Mouse (Mus musculus) liver, embryonic 16.5 days (tissue): ENCODE results near the gene Tmem135. TPM values are rescaled to one million over a fixed set of nuclear protein-coding genes. Genes with fewer than 3 reads are reported as not detected.
"Not testable (repeated sequence)": the region's sequence is repeated elsewhere in the genome, so short reads cannot be mapped to it uniquely, and the experiment has no call there.

Experiments
- ATAC-seq: fragments of 200-750 bp; cut with Nextera tagmentation; 2 replicates; pipeline ENCODE4 v1.8.0; 2017; ENCODE audit warnings: low read depth, mild to moderate bottlenecking, moderate number of reproducible peaks, moderate library complexity
- H3K27ac ChIP-seq: fragments of 300-500 bp; sonication (generic); 2 replicates; pipeline ENCODE4 v1.5.1; 2014; ENCODE audit warnings: mild to moderate bottlenecking, low read length
- H3K27me3 ChIP-seq: fragments of 300-500 bp; sonication (generic); 2 replicates; pipeline ENCODE4 v1.6.1; 2014; ENCODE audit warnings: low read depth, low read length, mixed read lengths; ENCODE audit not compliant: control insufficient read depth, insufficient read depth
- H3K36me3 ChIP-seq: fragments of 300-500 bp; sonication (generic); 2 replicates; pipeline ENCODE4 v1.6.1; 2014; ENCODE audit warnings: mild to moderate bottlenecking; ENCODE audit not compliant: control insufficient read depth, insufficient read depth
- H3K4me1 ChIP-seq: fragments of 300-500 bp; sonication (generic); 2 replicates; pipeline ENCODE4 v1.6.1; 2014; ENCODE audit warnings: low read depth, low read length, mixed read lengths; ENCODE audit not compliant: control insufficient read depth
- H3K4me2 ChIP-seq: fragments of 300-500 bp; sonication (generic); 2 replicates; pipeline ENCODE4 v1.6.1; 2014; ENCODE audit warnings: low read depth, low read length, mixed read lengths
- H3K4me3 ChIP-seq: fragments of 300-500 bp; sonication (generic); 2 replicates; pipeline ENCODE4 v1.5.1; 2014; ENCODE audit warnings: low read depth, mild to moderate bottlenecking, low read length
- H3K9ac ChIP-seq: fragments of 300-500 bp; sonication (generic); 2 replicates; pipeline ENCODE4 v1.6.1; 2014; ENCODE audit warnings: low read depth, low read length
- H3K9me3 ChIP-seq: fragments of 300-500 bp; sonication (generic); replicated peaks from 2 replicates; pipeline ENCODE4 v1.6.1; 2016; ENCODE audit warnings: low read length; ENCODE audit not compliant: control insufficient read depth
- WGBS: fragments of 180-500 bp; shearing (Covaris S2); extraction: QIAGEN DNeasy Blood & Tissue Kit; methylation state at CpG from one replicate; pipeline ENCODE4 v1.1.7; 2014; ENCODE audit not compliant: insufficient replicate concordance; 5-methylcytosine and 5-hydroxymethylcytosine counted together
- polyA plus RNA-seq: library from polyadenylated mRNA; unstranded; fragments of >200 nt; fragmentation: Nextera tagmentation; extraction: Ambion mirVana; gene quantifications from 2 replicates; pipeline ENCODE4 v1.2.1, GENCODE M21; 2015

Tmem135 gene
- polyA plus RNA-seq, 1 experiment from 2014 or later, result 18.6 TPM

DNA sequence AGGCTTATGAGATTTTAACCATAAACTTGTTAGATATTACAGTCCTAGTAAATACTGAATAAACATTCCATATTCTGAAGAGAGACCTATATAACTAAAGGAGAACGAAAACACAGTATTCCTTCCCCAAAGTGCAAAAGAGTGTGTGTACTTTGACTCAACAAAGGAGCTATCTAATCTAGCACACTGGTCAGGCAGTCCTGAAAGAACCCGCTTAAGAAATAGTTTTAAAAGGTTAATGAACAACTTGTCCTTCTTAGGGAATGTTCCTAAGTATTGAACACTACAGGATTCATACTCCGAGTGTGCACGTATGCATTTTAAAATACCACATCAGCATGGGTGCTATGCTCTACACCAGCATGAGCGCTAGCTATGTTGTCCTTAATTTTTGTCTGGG lies 76.3 kb downstream of the Tmem135 start:
- no peak overlapping the region for H3K4me3 ChIP-seq
- peaks cover 6% of the 10 kb centered on the region for H3K4me1 ChIP-seq
- no peaks in the 10 kb centered on the region for H3K9me3 ChIP-seq
- no peak overlapping the region for H3K4me2 ChIP-seq
- H3K27ac ChIP-seq, result peak overlapping the region; percentile 19; the same call in 1 of the 2 replicates
- ATAC-seq, result no peak
- H3K36me3 ChIP-seq, result no peaks in the 10 kb centered on the region
- WGBS, result 64% methylated on average over 5 of the region's 5 CpGs
- no peaks in the 10 kb centered on the region for H3K27me3 ChIP-seq
- no peak overlapping the region for H3K9ac ChIP-seq

DNA sequence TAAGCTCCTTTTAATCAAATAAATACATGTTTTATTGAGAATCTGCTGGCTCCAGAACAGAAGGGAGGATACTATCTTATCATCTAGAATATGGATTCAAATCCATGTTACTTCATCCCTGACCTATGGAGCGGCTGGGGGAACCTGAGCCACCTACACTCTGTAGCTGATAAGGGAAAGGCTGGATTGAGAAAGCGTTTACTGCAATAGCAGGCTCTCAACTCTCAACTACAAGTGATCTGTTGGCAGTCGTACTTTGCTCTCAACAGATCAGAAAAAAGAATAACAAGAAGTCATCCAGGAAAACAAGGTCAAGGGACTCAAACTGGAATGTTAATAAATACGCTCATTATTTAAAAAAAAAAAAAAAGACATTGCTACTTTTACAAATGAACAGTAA lies 77.3 kb downstream of the Tmem135 start:
- peak; percentile 70; the same call in 1 of the 2 replicates for ATAC-seq
- 39% methylated on average over 4 of the region's 4 CpGs for WGBS
- H3K27ac ChIP-seq, result no peak overlapping the region
- H3K9ac ChIP-seq, result no peak overlapping the region
- no peaks in the 10 kb centered on the region for H3K36me3 ChIP-seq
- no peak overlapping the region for H3K4me2 ChIP-seq
- no peak overlapping the region for H3K4me3 ChIP-seq
- no peaks in the 10 kb centered on the region for H3K27me3 ChIP-seq
- no peaks in the 10 kb centered on the region for H3K9me3 ChIP-seq
- H3K4me1 ChIP-seq, result peaks cover 6% of the 10 kb centered on the region

DNA sequence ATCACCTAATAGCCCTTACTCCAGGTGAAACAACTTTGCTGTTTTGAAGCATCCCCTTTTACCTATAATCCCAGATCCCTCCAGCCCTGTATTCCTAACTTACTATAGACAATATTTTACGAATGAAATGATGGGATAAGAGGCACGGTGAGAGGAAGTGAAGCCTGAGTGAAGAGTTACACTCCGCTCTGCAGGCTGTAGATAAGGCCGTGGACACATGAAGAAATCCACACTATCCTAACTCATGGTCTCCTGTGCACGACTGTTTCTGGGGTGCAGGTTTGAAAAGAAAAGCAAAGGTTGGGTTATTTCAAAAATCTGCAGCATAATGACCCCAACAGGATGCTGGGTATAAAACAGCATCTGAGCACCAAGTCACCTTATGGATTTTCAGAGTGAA lies 77.8 kb downstream of the Tmem135 start:
- H3K4me1 ChIP-seq, result peaks cover 6% of the 10 kb centered on the region
- H3K27ac ChIP-seq, result no peak overlapping the region
- H3K36me3 ChIP-seq, result no peaks in the 10 kb centered on the region
- H3K27me3 ChIP-seq, result no peaks in the 10 kb centered on the region
- peak overlapping the region; percentile 32; the same call in 1 of the 2 replicates for H3K4me2 ChIP-seq
- H3K4me3 ChIP-seq, result no peak overlapping the region
- no peak overlapping the region for H3K9ac ChIP-seq
- no peaks in the 10 kb centered on the region for H3K9me3 ChIP-seq
- 15% methylated on average over 5 of the region's 5 CpGs for WGBS
- ATAC-seq, result no peak

DNA sequence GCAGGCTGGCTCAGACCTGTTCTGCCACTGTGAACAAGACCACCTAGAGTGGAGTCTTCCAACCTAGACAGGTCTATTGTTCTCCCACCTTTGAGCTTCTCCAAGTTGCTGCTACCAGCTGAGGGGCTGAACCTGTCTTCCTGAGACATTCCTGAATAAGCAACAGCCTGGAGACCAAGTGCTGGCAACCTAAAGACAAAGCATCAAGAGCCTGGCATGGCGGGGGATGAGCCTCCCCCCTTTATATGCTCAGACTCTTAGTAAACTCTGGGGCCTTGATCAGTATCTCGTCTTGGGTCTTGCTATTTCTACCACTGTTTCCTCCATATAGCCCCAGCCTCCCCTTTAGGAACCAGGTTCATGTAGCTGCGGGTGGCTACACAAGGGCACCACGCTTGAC lies 81.3 kb downstream of the Tmem135 start:
- H3K27me3 ChIP-seq, H3K27ac ChIP-seq, H3K4me2 ChIP-seq, H3K9me3 ChIP-seq, H3K4me1 ChIP-seq, H3K9ac ChIP-seq, H3K4me3 ChIP-seq, H3K36me3 ChIP-seq, ATAC-seq: not testable (repeated sequence)
- 67% methylated on average over 4 of the region's 4 CpGs for WGBS

DNA sequence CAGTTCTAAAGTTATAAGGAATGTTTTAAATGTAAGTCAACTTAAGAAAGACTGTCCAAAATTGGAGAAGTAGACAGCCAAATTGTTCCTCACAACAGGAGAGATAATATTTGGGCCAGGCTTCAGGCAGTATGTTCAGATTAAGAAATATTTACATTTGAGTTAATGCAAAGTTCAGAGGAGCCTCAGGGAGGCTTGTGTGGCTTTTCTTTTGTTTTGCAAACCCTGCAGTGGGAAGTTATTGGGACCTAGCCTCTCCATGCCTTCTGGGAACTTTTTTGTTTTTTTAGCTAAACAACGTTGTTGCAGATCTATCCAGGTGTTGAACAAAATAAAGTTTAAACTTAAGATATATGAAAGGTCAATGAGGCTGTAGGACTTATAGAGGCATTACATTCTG lies 84.7 kb downstream of the Tmem135 start:
- H3K27ac ChIP-seq, result no peak overlapping the region

DNA sequence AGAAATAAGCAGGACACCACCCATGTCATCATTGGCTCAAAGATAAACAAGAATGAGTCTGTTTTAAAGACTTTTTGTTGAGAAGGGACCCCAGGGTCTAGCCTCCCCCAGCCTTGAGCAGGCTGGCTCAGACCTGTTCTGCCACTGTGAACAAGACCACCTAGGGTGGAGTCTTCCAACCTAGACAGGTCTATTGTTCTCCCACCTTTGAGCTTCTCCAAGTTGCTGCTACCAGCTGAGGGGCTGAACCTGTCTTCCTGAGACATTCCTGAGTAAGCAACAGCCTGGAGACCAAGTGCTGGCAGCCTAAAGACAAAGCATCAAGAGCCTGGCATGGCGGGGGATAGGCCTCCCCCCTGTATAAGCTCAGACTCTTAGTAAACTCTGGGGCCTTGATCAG lies 86.9 kb downstream of the Tmem135 start:
- H3K27ac ChIP-seq, H3K4me3 ChIP-seq, H3K27me3 ChIP-seq, H3K9ac ChIP-seq, H3K9me3 ChIP-seq, ATAC-seq, H3K4me1 ChIP-seq, H3K4me2 ChIP-seq, H3K36me3 ChIP-seq: not testable (repeated sequence)
- WGBS, result 67% methylated on average over 1 of the region's 1 CpGs

More for the DNA sequence above, 84.7 kb downstream of the Tmem135 start:
- Histone ChIP-seq H3K9ac (no peak overlapping the region), H3K4me1 (no peaks in the 10 kb centered on the region), H3K36me3 (no peaks in the 10 kb centered on the region), H3K4me2 (no peak overlapping the region), H3K4me3 (no peak overlapping the region), H3K27me3 (no peaks in the 10 kb centered on the region), H3K9me3 (no peaks in the 10 kb centered on the region)
- 39% methylated on average over 1 of the region's 1 CpGs for WGBS
- ATAC-seq, result no peak

DNA sequence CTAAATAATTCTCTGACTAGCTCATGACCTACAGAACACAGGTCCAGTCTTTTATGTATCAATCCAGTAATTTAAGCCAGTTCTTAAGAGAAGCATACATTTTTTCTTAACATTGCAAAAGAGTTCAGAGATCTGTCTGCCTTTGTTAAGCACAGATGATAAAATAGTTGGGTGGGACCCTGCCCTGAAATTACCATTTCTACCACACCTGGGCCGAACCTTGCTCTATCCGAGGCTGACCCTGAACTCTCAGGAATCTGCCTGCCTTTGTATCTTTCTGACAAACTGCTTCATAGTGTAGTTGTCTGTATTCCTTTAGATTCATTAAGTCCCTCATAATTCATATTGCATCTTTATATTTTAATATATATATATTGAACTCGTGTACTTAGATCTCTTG lies 87.9 kb downstream of the Tmem135 start:
- no peaks in the 10 kb centered on the region for H3K4me1 ChIP-seq
- ATAC-seq, result no peak
- H3K9ac ChIP-seq, result no peak overlapping the region
- no peak overlapping the region for H3K4me2 ChIP-seq
- H3K27ac ChIP-seq, result no peak overlapping the region
- WGBS, result 69% methylated on average over 3 of the region's 3 CpGs
- H3K36me3 ChIP-seq, result no peaks in the 10 kb centered on the region
- no peak overlapping the region for H3K4me3 ChIP-seq
- H3K27me3 ChIP-seq, result no peaks in the 10 kb centered on the region
- no peaks in the 10 kb centered on the region for H3K9me3 ChIP-seq

DNA sequence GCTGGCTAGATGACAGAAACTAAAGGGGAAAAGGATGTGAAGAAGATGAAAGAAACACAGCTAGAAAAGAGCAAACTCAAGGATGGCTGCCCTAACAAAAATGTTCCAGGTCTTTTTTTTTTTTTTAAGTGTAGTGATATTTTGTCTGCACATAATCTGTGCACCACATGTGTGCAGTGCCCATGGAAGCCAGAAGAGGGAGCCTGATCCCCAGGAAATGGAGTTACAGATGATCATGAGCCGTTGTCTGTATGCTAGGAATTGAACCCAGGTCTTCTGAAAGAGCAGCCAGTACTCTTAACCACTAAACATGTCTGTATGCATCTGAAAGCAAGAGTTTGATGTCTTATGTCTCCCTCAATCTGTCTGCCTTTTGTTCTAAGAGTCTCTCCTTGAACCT lies 92.5 kb downstream of the Tmem135 start:
- Histone ChIP-seq H3K36me3 (no peaks in the 10 kb centered on the region), H3K9me3 (no peaks in the 10 kb centered on the region), H3K4me1 (peaks cover 4% of the 10 kb centered on the region), H3K27ac (no peak overlapping the region), H3K4me3 (no peak overlapping the region), H3K27me3 (no peaks in the 10 kb centered on the region), H3K9ac (no peak overlapping the region), H3K4me2 (no peak overlapping the region)
- no peak for ATAC-seq
- WGBS, result 91% methylated on average over 1 of the region's 1 CpGs

DNA sequence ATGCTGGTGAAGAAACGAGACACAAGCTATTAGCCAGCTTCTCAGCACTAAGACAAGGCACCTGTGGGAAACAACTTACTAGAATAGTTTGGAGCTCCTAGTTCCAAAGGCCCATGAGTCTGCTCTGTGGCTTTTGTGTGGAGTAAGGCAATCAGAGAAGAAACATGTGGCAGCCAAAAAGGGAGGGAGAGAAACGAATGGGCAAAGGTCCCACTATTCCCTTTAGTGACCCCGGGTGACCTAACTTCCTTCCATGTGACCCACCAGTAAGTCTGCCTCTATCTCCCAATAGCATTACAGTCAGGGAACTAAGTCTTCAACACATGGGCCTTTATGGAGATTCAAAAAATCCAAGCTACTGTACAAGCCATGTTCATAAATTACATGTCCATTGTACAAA lies 95.1 kb downstream of the Tmem135 start:
- Histone ChIP-seq H3K4me3 (no peak overlapping the region), H3K4me2 (no peak overlapping the region), H3K4me1 (peaks cover 4% of the 10 kb centered on the region), H3K9ac (no peak overlapping the region), H3K27me3 (no peaks in the 10 kb centered on the region), H3K27ac (no peak overlapping the region), H3K9me3 (no peaks in the 10 kb centered on the region), H3K36me3 (no peaks in the 10 kb centered on the region)
- peak; percentile 30; the same call in 1 of the 2 replicates for ATAC-seq
- 53% methylated on average over 3 of the region's 3 CpGs for WGBS
